Mouse (Mus musculus) liver, postnatal 0 days (tissue): ENCODE measurements around the gene Kirrel2.

ENCODE experiments used
- CTCF ChIP-seq: sonication (generic); IDR thresholded peaks from 2 replicates; pipeline ENCODE4 v1.5.1; 2016; ENCODE audit warnings: antibody characterized with exemption, low read depth
- EP300 ChIP-seq: IDR thresholded peaks from 2 replicates; pipeline ENCODE4 v1.6.1; 2016; ENCODE audit warnings: antibody characterized with exemption, low read depth, mild to moderate bottlenecking

DNA sequence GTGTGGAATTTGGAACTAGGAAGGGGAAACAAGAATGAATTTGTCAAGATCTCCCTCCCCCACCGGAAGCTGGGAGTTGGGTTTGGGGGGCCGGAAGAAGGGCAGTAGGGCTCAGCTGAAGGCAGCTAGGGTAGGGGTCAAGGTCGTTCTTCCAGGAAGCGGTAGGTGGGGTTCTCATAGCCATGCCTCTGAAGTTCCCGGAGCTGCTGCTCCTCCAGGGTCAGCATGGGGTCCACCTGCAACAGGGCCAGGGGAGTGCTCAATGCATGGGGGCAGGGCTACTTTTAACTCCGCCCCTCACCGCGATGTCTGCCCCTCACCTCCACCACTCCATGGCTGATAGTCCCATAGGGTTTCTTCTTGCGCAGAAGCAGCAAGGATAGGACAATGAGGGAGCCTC is 22.3 kb downstream of the Kirrel2 start:
- TF ChIP-seq EP300 = no peak
- TF ChIP-seq CTCF = no peak
